Mouse (Mus musculus): ENCODE results near the gene Tiam2. TPM values are rescaled to one million over a fixed set of nuclear protein-coding genes. Genes with fewer than 3 reads are reported as not detected.

Tiam2 gene
- polyA plus RNA-seq, 1 experiment from 2014 or later: 29.3 TPM

GRCm38 (mm10) chr17:3514316-3514715 is 187.9 kb downstream of the Tiam2 start:
- ATAC-seq (ENCODE audit: low FRiP score, low read depth): no peak
- Histone ChIP-seq H3K36me3 (peaks cover 78% of the 10 kb centered on the region), H3K4me3 (no peak overlapping the region), H3K27ac (no peak overlapping the region), H3K27me3 (no peaks in the 10 kb centered on the region), H3K4me1 (no peaks in the 10 kb centered on the region), H3K4me2 (replicated peaks) (no peak overlapping the region), H3K9me3 (no peaks in the 10 kb centered on the region), H3K9ac (no peak overlapping the region)
- 87% methylated on average over 5 of the region's 5 CpGs for WGBS

- no peak overlapping the region for H3K4me2 ChIP-seq (replicated peaks)
- 88% methylated on average over 8 of the region's 8 CpGs for WGBS
- no peak overlapping the region for H3K9ac ChIP-seq
- H3K9me3 ChIP-seq: no peaks in the 10 kb centered on the region
- ATAC-seq (ENCODE audit: low FRiP score, low read depth): no peak
- H3K27me3 ChIP-seq: no peaks in the 10 kb centered on the region
- H3K4me1 ChIP-seq: no peaks in the 10 kb centered on the region
- H3K4me3 ChIP-seq: no peak overlapping the region
- H3K36me3 ChIP-seq: peaks cover 76% of the 10 kb centered on the region
- H3K27ac ChIP-seq: no peak overlapping the region
Measured at GRCm38 (mm10) chr17:3515851-3516250, 189.5 kb downstream of the Tiam2 start.

GRCm38 (mm10) chr17:3516406-3516805 is 190.0 kb downstream of the Tiam2 start:
- WGBS: 78% methylated on average over 9 of the region's 9 CpGs
- Histone ChIP-seq H3K27ac (no peak overlapping the region), H3K36me3 (peaks cover 72% of the 10 kb centered on the region), H3K4me3 (no peak overlapping the region), H3K4me2 (replicated peaks) (no peak overlapping the region), H3K9ac (no peak overlapping the region), H3K27me3 (no peaks in the 10 kb centered on the region), H3K9me3 (no peaks in the 10 kb centered on the region), H3K4me1 (no peaks in the 10 kb centered on the region)
- no peak for ATAC-seq (ENCODE audit: low FRiP score, low read depth)

GRCm38 (mm10) chr17:3520344-3520743 is 194.0 kb downstream of the Tiam2 start:
- no peaks in the 10 kb centered on the region for H3K27me3 ChIP-seq
- H3K4me3 ChIP-seq: no peak overlapping the region
- no peak overlapping the region for H3K4me2 ChIP-seq (replicated peaks)
- H3K27ac ChIP-seq: no peak overlapping the region
- WGBS: 91% methylated on average over 5 of the region's 5 CpGs
- ATAC-seq (ENCODE audit: low FRiP score, low read depth): no peak
- H3K9ac ChIP-seq: no peak overlapping the region
- no peaks in the 10 kb centered on the region; the same call in 1 of the 2 replicates for H3K4me1 ChIP-seq
- peaks cover 53% of the 10 kb centered on the region for H3K36me3 ChIP-seq
- no peaks in the 10 kb centered on the region for H3K9me3 ChIP-seq

- ATAC-seq (ENCODE audit: low FRiP score, low read depth): no peak
- Histone ChIP-seq H3K4me3 (no peak overlapping the region), H3K36me3 (peaks cover 17% of the 10 kb centered on the region), H3K4me2 (replicated peaks) (no peak overlapping the region), H3K9ac (no peak overlapping the region), H3K9me3 (no peaks in the 10 kb centered on the region), H3K27ac (no peak overlapping the region), H3K4me1 (peaks cover 11% of the 10 kb centered on the region; the same call in 1 of the 2 replicates), H3K27me3 (no peaks in the 10 kb centered on the region)
- WGBS: 78% methylated on average over 6 of the region's 6 CpGs
Measured at GRCm38 (mm10) chr17:3527841-3528471, 201.6 kb downstream of the Tiam2 start.

- H3K4me2 ChIP-seq (replicated peaks): no peak overlapping the region
- no peaks in the 10 kb centered on the region for H3K27me3 ChIP-seq
- no peaks in the 10 kb centered on the region for H3K9me3 ChIP-seq
- ATAC-seq (ENCODE audit: low FRiP score, low read depth): no peak
- H3K36me3 ChIP-seq: peaks cover 17% of the 10 kb centered on the region
- H3K27ac ChIP-seq: no peak overlapping the region
- no peak overlapping the region for H3K4me3 ChIP-seq
- peaks cover 11% of the 10 kb centered on the region; the same call in 1 of the 2 replicates for H3K4me1 ChIP-seq
- no peak overlapping the region for H3K9ac ChIP-seq
- WGBS: 57% methylated on average over 3 of the region's 3 CpGs
Measured at GRCm38 (mm10) chr17:3529523-3529922, 203.2 kb downstream of the Tiam2 start.

- H3K36me3 ChIP-seq: peaks cover 12% of the 10 kb centered on the region; the same call in 1 of the 2 replicates
- H3K27ac ChIP-seq: no peak overlapping the region
- no peaks in the 10 kb centered on the region for H3K9me3 ChIP-seq
- H3K9ac ChIP-seq: no peak overlapping the region
- H3K4me1 ChIP-seq: peaks cover 11% of the 10 kb centered on the region; the same call in 1 of the 2 replicates
- H3K4me2 ChIP-seq (replicated peaks): no peak overlapping the region
- no peak overlapping the region for H3K4me3 ChIP-seq
- no peak for ATAC-seq (ENCODE audit: low FRiP score, low read depth)
- 68% methylated on average over 7 of the region's 7 CpGs for WGBS
- no peaks in the 10 kb centered on the region for H3K27me3 ChIP-seq
Measured at GRCm38 (mm10) chr17:3530549-3530948, 204.2 kb downstream of the Tiam2 start.

GRCm38 (mm10) chr17:3531641-3532040 is 205.3 kb downstream of the Tiam2 start:
- 47% methylated on average over 1 of the region's 1 CpGs for WGBS
- H3K9ac ChIP-seq: no peak overlapping the region
- H3K27ac ChIP-seq: no peak overlapping the region
- H3K4me2 ChIP-seq (replicated peaks): no peak overlapping the region
- no peaks in the 10 kb centered on the region for H3K27me3 ChIP-seq
- H3K9me3 ChIP-seq: no peaks in the 10 kb centered on the region
- H3K4me3 ChIP-seq: no peak overlapping the region
- ATAC-seq (ENCODE audit: low FRiP score, low read depth): no peak
- peaks cover 11% of the 10 kb centered on the region; the same call in 1 of the 2 replicates for H3K4me1 ChIP-seq
- H3K36me3 ChIP-seq: peaks cover 9% of the 10 kb centered on the region; the same call in 1 of the 2 replicates

- H3K4me3 ChIP-seq: no peak within 1 kb of the TSS
- WGBS: 82% methylated on average over 4 of the region's 4 CpGs
- ATAC-seq (ENCODE audit: low FRiP score, low read depth): no peak
- H3K27me3 ChIP-seq: no peaks in the 10 kb centered on the region
- H3K27ac ChIP-seq: no peak within 1 kb of the TSS
- peaks cover 11% of the 10 kb centered on the region; the same call in 1 of the 2 replicates for H3K4me1 ChIP-seq
- H3K9ac ChIP-seq: no peak within 1 kb of the TSS
- peaks cover 5% of the 10 kb centered on the region; the same call in 1 of the 2 replicates for H3K36me3 ChIP-seq
- no peaks in the 10 kb centered on the region for H3K9me3 ChIP-seq
- H3K4me2 ChIP-seq (replicated peaks): no peak within 1 kb of the TSS
Measured at GRCm38 (mm10) chr17:3532254-3532653, 205.9 kb downstream of the Tiam2 start, which contains the start of gene Cldn20. Gene Cldn20 (plus strand): TSS chr17:3532554.

GRCm38 (mm10) chr17:3533425-3533824 is 207.1 kb downstream of the Tiam2 start:
- Histone ChIP-seq H3K36me3 (peaks cover 5% of the 10 kb centered on the region; the same call in 1 of the 2 replicates), H3K4me2 (replicated peaks) (no peak overlapping the region), H3K9me3 (no peaks in the 10 kb centered on the region), H3K4me3 (no peak overlapping the region), H3K9ac (no peak overlapping the region), H3K4me1 (peaks cover 11% of the 10 kb centered on the region; the same call in 1 of the 2 replicates), H3K27ac (no peak overlapping the region), H3K27me3 (no peaks in the 10 kb centered on the region)
- WGBS: 30% methylated on average over 1 of the region's 1 CpGs
- ATAC-seq (ENCODE audit: low FRiP score, low read depth): no peak

- H3K4me1 ChIP-seq: no peaks in the 10 kb centered on the region
- H3K36me3 ChIP-seq: peaks cover 19% of the 10 kb centered on the region
- ATAC-seq (ENCODE audit: low FRiP score, low read depth): no peak
- WGBS: 95% methylated on average over 2 of the region's 2 CpGs
- no peaks in the 10 kb centered on the region for H3K27me3 ChIP-seq
- no peaks in the 10 kb centered on the region for H3K9me3 ChIP-seq
- no peak overlapping the region for H3K4me3 ChIP-seq
- no peak overlapping the region for H3K4me2 ChIP-seq (replicated peaks)
- H3K27ac ChIP-seq: no peak overlapping the region
- H3K9ac ChIP-seq: no peak overlapping the region
Measured at GRCm38 (mm10) chr17:3540304-3540703, 213.9 kb downstream of the Tiam2 start.

- H3K4me1 ChIP-seq: no peaks in the 10 kb centered on the region
- ATAC-seq (ENCODE audit: low FRiP score, low read depth): no peak
- no peak overlapping the region for H3K4me3 ChIP-seq
- H3K36me3 ChIP-seq: peaks cover 17% of the 10 kb centered on the region
- H3K9ac ChIP-seq: no peak overlapping the region
- no peak overlapping the region for H3K4me2 ChIP-seq (replicated peaks)
- H3K27ac ChIP-seq: no peak overlapping the region
- no peaks in the 10 kb centered on the region for H3K9me3 ChIP-seq
- no peaks in the 10 kb centered on the region for H3K27me3 ChIP-seq
- WGBS: 86% methylated on average over 5 of the region's 5 CpGs
Measured at GRCm38 (mm10) chr17:3541033-3541432, 214.7 kb downstream of the Tiam2 start.

GRCm38 (mm10) chr17:3547725-3548124 is 221.4 kb downstream of the Tiam2 start:
- H3K27me3 ChIP-seq: no peaks in the 10 kb centered on the region
- no peak for ATAC-seq (ENCODE audit: low FRiP score, low read depth)
- no peak overlapping the region for H3K9ac ChIP-seq

More at GRCm38 (mm10) chr17:3547725-3548124, 221.4 kb downstream of the Tiam2 start:
- H3K4me2 ChIP-seq (replicated peaks): no peak overlapping the region
- 75% methylated on average over 7 of the region's 7 CpGs for WGBS
- H3K27ac ChIP-seq: no peak overlapping the region
- H3K4me1 ChIP-seq: no peaks in the 10 kb centered on the region
- H3K9me3 ChIP-seq: no peaks in the 10 kb centered on the region
- no peak overlapping the region for H3K4me3 ChIP-seq
- H3K36me3 ChIP-seq: peaks cover 5% of the 10 kb centered on the region; the same call in 1 of the 2 replicates
